Mouse (Mus musculus) liver, embryonic 11.5 days (tissue): Measurements from ENCODE around the gene Gm17332. TPM values are rescaled to one million over a fixed set of nuclear protein-coding genes. Genes with fewer than 3 reads are reported as not detected.

Source experiments
- ATAC-seq: fragments of 200-750 bp; cut with Nextera tagmentation; replicated peaks from 2 replicates; pipeline ENCODE4 v1.8.0; 2017; ENCODE audit warnings: moderate number of reproducible peaks, mild to moderate bottlenecking, moderate TSS enrichment, moderate library complexity; ENCODE audit not compliant: low FRiP score
- DNase-seq: peaks from one replicate; pipeline ENCODE4 v3.0.0-alpha.2; 2017; ENCODE audit warnings: low spot score
- H3K27ac ChIP-seq: fragments of 300-500 bp; sonication (generic); 2 replicates; pipeline ENCODE4 v1.5.1; 2014; ENCODE audit warnings: mild to moderate bottlenecking, low read depth, low read length, control low read depth
- H3K27me3 ChIP-seq: fragments of 300-500 bp; sonication (generic); replicated peaks from 2 replicates; pipeline ENCODE4 v1.6.1; 2014; ENCODE audit warnings: low read length, mixed read lengths; ENCODE audit not compliant: control insufficient read depth, insufficient read depth
- H3K36me3 ChIP-seq: fragments of 300-500 bp; sonication (generic); 2 replicates; pipeline ENCODE4 v1.6.1; 2014; ENCODE audit warnings: mild to moderate bottlenecking, low read length, moderate library complexity, mixed read lengths; ENCODE audit not compliant: control insufficient read depth, insufficient read depth
- H3K4me1 ChIP-seq: fragments of 300-500 bp; sonication (generic); replicated peaks from 2 replicates; pipeline ENCODE4 v1.6.1; 2014; ENCODE audit warnings: low read length, mixed read lengths; ENCODE audit not compliant: control insufficient read depth, insufficient read depth
- H3K4me2 ChIP-seq: fragments of 300-500 bp; sonication (generic); 2 replicates; pipeline ENCODE4 v1.6.1; 2014; ENCODE audit warnings: mild to moderate bottlenecking, control low read depth, moderate library complexity
- H3K4me3 ChIP-seq: fragments of 300-500 bp; sonication (generic); 2 replicates; pipeline ENCODE4 v1.5.1; 2014; ENCODE audit warnings: low read depth, low read length, control low read depth
- H3K9ac ChIP-seq: fragments of 300-500 bp; sonication (generic); 2 replicates; pipeline ENCODE4 v1.6.1; 2014; ENCODE audit warnings: low read depth, low read length, control low read depth
- H3K9me3 ChIP-seq: fragments of 300-500 bp; sonication (generic); 2 replicates; pipeline ENCODE4 v1.6.1; 2016; ENCODE audit warnings: low read length, inconsistent platforms, mixed read lengths; ENCODE audit not compliant: control insufficient read depth
- WGBS: fragments of 180-500 bp; shearing (Covaris S2); extraction: QIAGEN DNeasy Blood & Tissue Kit; methylation state at CpG from one replicate; pipeline ENCODE4 v1.1.7; 2014; 5-methylcytosine and 5-hydroxymethylcytosine counted together
- polyA plus RNA-seq: library from polyadenylated mRNA; unstranded; fragments of >200 nt; fragmentation: Nextera tagmentation; extraction: Ambion mirVana; gene quantifications from 2 replicates; pipeline ENCODE4 v1.2.1, GENCODE M21; 2014

Gm17332 gene
- polyA plus RNA-seq = not detected in 2 replicates

DNA sequence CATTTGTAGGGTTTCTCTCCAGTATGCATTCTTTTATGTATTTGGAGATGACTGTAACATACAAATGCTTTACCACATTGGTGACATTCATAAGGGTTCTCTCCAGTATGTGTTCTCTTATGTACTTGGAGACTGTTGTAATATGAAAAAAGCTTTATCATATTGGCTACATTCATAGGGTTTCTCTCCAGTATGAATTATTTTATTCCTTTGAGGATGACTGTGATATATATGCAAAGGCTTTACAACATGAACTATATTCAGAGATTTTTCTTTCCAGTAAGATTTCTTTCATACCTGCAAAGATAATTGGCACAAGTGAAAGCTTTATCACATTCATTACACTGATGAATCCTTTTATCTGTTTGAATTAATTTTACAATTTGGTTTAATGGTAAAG, at the start of gene Gm17332:
Gm17332 (minus strand) TSS at position 101 of the 400 bp plus-strand sequence.
- H3K4me2 ChIP-seq = no peak within 1 kb of the TSS
- H3K9me3 ChIP-seq = no peaks in the 10 kb centered on the region
- no peaks in the 10 kb centered on the region for H3K27me3 ChIP-seq
- no peak within 1 kb of the TSS for H3K4me3 ChIP-seq
- no peak within 1 kb of the TSS for H3K9ac ChIP-seq
- DNase-seq (no peak), ATAC-seq (no peak)
- H3K27ac ChIP-seq = no peak within 1 kb of the TSS
- no peaks in the 10 kb centered on the region for H3K4me1 ChIP-seq
- H3K36me3 ChIP-seq = no peaks in the 10 kb centered on the region

DNA sequence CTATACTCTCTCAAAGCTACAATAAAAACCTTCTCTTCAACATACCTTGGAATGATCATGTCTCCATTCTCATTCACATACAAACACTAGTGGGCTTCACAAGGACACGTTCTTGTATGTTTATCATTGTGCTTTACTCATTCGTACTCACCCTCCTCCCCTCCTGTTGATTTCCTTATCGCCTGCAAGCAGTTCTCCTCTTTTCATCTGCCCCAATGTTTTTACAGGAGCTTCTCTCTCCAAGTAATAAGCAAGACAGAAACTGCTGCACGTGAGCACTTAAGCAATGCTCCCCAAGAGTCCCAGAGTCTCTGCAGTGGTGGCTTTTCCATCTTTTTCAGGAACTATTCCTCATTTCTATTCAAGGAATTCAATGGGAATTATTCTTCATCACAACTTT, 47.7 kb upstream of the Gm17332 start:
- WGBS = 55% methylated on average over 4 of the region's 4 CpGs
- no peaks in the 10 kb centered on the region for H3K9me3 ChIP-seq
- no peak overlapping the region for H3K9ac ChIP-seq
- DNase-seq = no peak
- peak; percentile 51 for ATAC-seq
- no peaks in the 10 kb centered on the region for H3K36me3 ChIP-seq
- no peak overlapping the region for H3K4me3 ChIP-seq
- H3K27ac ChIP-seq = no peak overlapping the region
- H3K4me2 ChIP-seq = no peak overlapping the region
- H3K27me3 ChIP-seq = no peaks in the 10 kb centered on the region
- H3K4me1 ChIP-seq = no peaks in the 10 kb centered on the region

DNA sequence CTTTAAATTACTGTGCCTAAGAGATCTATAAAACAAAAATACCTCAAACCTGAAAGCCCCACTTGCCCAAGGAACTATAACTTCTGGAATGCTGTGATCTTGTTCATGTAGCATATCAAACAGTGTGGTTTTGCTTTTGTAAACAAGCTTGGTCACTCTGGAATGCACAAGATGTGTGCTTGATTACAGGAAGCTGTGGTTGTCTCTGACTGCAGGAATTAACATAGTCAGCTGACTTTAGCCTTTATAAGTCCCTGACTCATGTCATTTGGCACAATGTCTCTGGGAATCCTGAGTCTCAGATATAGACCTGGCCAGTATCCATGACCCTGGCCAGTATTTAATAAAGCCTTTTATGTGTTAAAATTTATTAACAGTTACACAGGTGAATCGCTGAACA, 43.1 kb upstream of the Gm17332 start:
- Histone ChIP-seq H3K9me3 (no peaks in the 10 kb centered on the region), H3K36me3 (no peaks in the 10 kb centered on the region), H3K27me3 (no peaks in the 10 kb centered on the region), H3K4me3 (no peak overlapping the region), H3K27ac (no peak overlapping the region), H3K9ac (no peak overlapping the region), H3K4me1 (no peaks in the 10 kb centered on the region), H3K4me2 (no peak overlapping the region)
- 81% methylated on average over 1 of the region's 1 CpGs for WGBS
- ATAC-seq (no peak), DNase-seq (no peak)

DNA sequence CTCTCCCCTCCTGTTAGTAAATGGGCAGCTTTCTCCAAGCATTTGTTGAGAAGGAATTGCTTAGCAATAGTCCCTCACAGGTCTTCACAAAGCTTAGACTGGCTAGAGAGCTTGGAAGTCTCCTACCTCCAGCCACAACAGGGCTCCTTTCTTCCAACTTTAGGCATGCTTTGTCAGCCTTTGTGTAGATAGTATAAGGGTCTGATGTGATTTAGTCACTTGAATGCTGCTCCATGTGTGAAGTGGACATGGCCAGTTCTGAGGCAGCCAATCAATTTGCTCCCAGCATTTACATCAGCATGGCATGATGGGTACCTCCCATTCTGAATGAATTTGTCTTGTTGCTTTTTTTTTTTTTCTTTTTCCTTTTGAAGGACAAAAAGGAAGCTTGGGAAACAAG, 35.7 kb upstream of the Gm17332 start:
- Histone ChIP-seq H3K9ac (no peak overlapping the region), H3K9me3 (no peaks in the 10 kb centered on the region), H3K4me3 (no peak overlapping the region), H3K4me1 (no peaks in the 10 kb centered on the region), H3K36me3 (no peaks in the 10 kb centered on the region), H3K27me3 (no peaks in the 10 kb centered on the region), H3K27ac (no peak overlapping the region), H3K4me2 (no peak overlapping the region)
- DNase-seq (no peak), ATAC-seq (no peak)

DNA sequence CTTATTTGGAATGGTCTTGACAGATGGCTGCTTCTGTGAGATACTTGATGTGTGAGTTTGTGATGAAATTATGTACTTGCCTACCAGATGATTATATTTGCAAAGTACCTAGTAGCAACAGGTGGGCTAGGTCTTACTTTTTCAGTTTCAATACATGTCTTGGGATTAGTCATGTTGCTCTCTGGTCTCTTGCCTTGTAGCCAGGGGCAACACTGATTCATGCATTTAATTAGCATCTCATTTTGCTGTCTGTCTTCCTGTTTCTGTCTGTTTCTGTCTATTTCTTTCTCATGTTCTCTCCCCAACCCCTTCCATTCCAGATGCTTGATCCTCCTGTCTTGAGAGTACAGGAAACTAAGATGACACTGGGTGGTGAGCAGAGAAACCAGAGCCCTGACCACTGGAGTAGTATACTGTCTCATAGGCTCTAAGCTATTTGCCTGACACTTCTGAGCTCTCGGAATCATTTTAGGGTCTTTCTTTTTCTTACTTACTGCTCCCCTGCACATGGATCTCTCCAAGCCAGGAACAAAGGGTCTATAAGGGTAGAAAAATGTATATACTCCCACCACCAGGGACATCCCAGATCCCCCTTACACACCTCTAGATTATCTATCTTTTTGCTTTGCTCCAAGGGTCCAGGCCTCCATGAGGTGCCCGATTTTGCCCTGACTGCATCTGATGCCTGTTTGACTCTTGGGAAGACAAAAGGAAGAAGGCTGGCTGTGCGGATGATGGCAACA, 13.5 kb upstream of the Gm17332 start:
- no peaks in the 10 kb centered on the region for H3K27me3 ChIP-seq
- no peaks in the 10 kb centered on the region for H3K4me1 ChIP-seq
- no peak overlapping the region for H3K4me2 ChIP-seq
- 87% methylated on average over 3 of the region's 3 CpGs for WGBS
- no peak overlapping the region for H3K27ac ChIP-seq
- ATAC-seq = no peak
- no peaks in the 10 kb centered on the region for H3K9me3 ChIP-seq
- H3K4me3 ChIP-seq = no peak overlapping the region
- DNase-seq = no peak
- H3K9ac ChIP-seq = no peak overlapping the region
- H3K36me3 ChIP-seq = no peaks in the 10 kb centered on the region

DNA sequence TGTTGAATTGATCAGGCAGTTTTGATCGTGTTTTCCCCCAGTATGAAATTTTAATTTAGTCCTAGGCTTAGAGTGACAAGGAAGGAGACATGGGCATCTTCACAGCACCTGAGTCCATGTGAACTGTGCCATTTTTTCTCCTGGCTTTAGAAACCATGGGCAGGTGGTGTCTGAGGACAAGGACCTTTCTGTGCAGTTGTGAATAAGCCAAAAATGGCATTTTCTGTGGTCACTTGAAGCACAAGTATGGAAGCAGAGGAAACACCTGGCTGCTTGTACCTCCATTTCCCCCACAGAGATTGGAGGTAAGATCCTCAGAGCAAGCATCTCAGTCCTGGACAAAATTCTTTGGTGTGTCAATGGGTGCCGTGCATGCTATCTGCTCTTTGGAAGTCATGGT, 12.5 kb upstream of the Gm17332 start:
- ATAC-seq (no peak), DNase-seq (no peak)
- no peak overlapping the region for H3K4me3 ChIP-seq
- H3K27me3 ChIP-seq = no peaks in the 10 kb centered on the region
- no peak overlapping the region for H3K27ac ChIP-seq
- 82% methylated on average over 2 of the region's 2 CpGs for WGBS
- H3K4me2 ChIP-seq = no peak overlapping the region
- H3K9ac ChIP-seq = no peak overlapping the region
- H3K9me3 ChIP-seq = no peaks in the 10 kb centered on the region
- H3K36me3 ChIP-seq = no peaks in the 10 kb centered on the region
- no peaks in the 10 kb centered on the region for H3K4me1 ChIP-seq

DNA sequence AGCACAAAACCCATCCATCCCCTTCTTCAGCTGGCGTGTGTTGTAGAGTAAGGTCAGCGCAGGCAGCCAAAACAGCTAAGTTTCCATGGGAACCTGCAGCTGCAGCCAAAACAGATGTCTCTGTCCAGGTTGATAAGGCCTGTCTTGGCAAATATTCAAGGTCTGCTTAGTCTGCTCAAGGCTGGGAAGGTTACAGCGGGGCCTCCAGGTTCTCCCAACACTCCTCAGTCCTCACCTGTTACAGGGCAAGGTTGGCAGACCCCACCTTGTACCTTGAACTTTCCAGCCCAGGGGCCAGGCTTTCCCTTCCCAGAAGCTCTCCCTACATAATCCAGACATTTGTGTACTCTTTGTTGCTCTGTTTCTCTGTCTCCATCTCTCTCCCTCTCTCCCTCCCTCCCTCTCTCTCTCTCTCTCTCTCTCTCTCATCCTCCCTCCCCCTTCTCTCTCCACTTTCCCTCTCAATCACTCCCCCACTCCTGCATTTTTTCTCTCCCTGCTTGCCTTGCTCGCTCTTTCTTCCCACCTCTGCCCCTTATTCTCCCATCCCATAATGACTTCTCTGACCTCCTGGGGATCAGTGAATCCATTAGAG, 12.1 kb downstream of the Gm17332 start:
- H3K9ac ChIP-seq = no peak overlapping the region
- no peaks in the 10 kb centered on the region for H3K4me1 ChIP-seq
- DNase-seq (no peak), ATAC-seq (peak; percentile 49; the same call in 1 of the 2 replicates)
- H3K36me3 ChIP-seq = no peaks in the 10 kb centered on the region
- no peaks in the 10 kb centered on the region for H3K9me3 ChIP-seq
- peak overlapping the region; percentile 59 for H3K4me2 ChIP-seq
- H3K27ac ChIP-seq = no peak overlapping the region
- H3K4me3 ChIP-seq = peak overlapping the region; percentile 34; the same call in 1 of the 2 replicates
- 24% methylated on average over 4 of the region's 4 CpGs for WGBS
- no peaks in the 10 kb centered on the region for H3K27me3 ChIP-seq

DNA sequence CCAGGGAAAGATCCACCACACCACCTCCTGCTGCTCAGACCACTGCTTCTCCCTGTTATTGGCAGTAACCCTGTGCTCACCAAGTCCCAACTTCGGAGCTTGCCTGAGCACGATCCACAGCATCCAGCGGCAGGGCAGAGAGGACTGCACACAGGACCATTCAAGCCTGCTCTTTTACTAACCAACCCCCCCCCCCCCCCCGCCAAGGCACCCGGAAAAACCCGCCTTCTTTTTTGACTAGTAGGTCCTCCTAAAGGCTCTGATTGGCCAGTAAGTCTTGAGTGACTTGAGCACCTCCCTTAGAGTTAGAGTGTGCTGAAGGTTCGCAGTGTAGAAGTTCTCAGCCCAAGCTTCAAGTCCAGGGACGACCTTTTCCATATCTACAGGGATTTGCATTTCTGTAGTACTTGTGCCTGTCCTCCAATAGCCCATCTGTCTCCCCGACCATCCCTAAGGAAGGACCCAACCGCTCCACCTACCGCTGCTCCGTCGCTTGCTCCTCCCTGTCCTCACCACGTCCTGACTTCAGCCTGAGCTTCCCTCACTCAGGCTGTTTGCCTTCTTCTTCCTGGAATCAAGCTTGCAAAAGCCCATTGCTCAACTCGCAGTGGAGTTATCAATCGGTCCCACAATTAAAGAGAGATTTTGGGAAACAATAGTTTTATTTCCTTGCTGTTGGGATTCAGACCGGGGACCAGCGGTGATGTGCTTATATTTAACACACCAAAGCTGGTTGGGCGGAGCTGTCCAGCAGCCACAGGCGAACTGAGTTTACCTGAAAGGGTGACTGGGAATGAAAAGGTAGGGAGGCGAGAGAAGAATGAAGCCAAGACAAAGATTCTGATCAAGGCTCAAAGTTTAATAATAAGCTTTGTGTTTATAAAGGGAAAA, 12.9 kb downstream of the Gm17332 start:
- H3K9ac ChIP-seq = no peak overlapping the region
- peak; percentile 39 for DNase-seq

More for the DNA sequence above, 12.9 kb downstream of the Gm17332 start:
- H3K4me3 ChIP-seq = peak overlapping the region; percentile 34
- no peaks in the 10 kb centered on the region for H3K36me3 ChIP-seq
- H3K27me3 ChIP-seq = no peaks in the 10 kb centered on the region
- 4% methylated on average over 20 of the region's 21 CpGs for whole genome bisulfite sequencing
- H3K4me1 ChIP-seq = no peaks in the 10 kb centered on the region
- H3K27ac ChIP-seq = no peak overlapping the region
- H3K4me2 ChIP-seq = peak overlapping the region; percentile 59
- ATAC-seq = peak; percentile 73
- H3K9me3 ChIP-seq = no peaks in the 10 kb centered on the region
